Mouse (Mus musculus) heart, embryonic 16.5 days (tissue): ENCODE data around the gene Tctex1d4. TPM values are rescaled to one million over a fixed set of nuclear protein-coding genes. Genes with fewer than 3 reads are reported as not detected.
A peak's percentile ranks its signal among the peaks of the same experiment; 100 is the strongest.

Experiments used
- ATAC-seq: fragments of 200-750 bp; cut with Nextera tagmentation; replicated peaks from 2 replicates; pipeline ENCODE4 v1.8.0; 2017; ENCODE audit warnings: moderate number of reproducible peaks; ENCODE audit not compliant: insufficient read depth, low FRiP score; ENCODE audit errors: extremely low read depth
- H3K27ac ChIP-seq: fragments of 300-500 bp; sonication (generic); 2 replicates; pipeline ENCODE4 v1.5.1; 2014; ENCODE audit warnings: mild to moderate bottlenecking, low read length, control low read depth, moderate library complexity
- H3K27me3 ChIP-seq: fragments of 300-500 bp; sonication (generic); 2 replicates; pipeline ENCODE4 v1.6.1; 2014; ENCODE audit warnings: low read length, mixed read lengths; ENCODE audit not compliant: control insufficient read depth, insufficient read depth
- H3K36me3 ChIP-seq: fragments of 300-500 bp; sonication (generic); 2 replicates; pipeline ENCODE4 v1.6.1; 2014; ENCODE audit not compliant: control insufficient read depth, insufficient read depth
- H3K4me1 ChIP-seq: fragments of 300-500 bp; sonication (generic); 2 replicates; pipeline ENCODE4 v1.6.1; 2014; ENCODE audit warnings: low read length, mixed read lengths; ENCODE audit not compliant: control insufficient read depth, insufficient read depth
- H3K4me2 ChIP-seq: fragments of 300-500 bp; sonication (generic); 2 replicates; pipeline ENCODE4 v1.6.1; 2014; ENCODE audit warnings: low read depth, mild to moderate bottlenecking, control low read depth, low read length
- H3K4me3 ChIP-seq: fragments of 300-500 bp; sonication (generic); 2 replicates; pipeline ENCODE4 v1.5.1; 2014; ENCODE audit warnings: mild to moderate bottlenecking, control low read depth, low read length
- H3K9ac ChIP-seq: fragments of 300-500 bp; sonication (generic); 2 replicates; pipeline ENCODE4 v1.6.1; 2014; ENCODE audit warnings: low read length, control low read depth
- H3K9me3 ChIP-seq: fragments of 300-500 bp; sonication (generic); replicated peaks from 2 replicates; pipeline ENCODE4 v1.6.1; 2016; ENCODE audit warnings: low read length; ENCODE audit not compliant: control insufficient read depth
- WGBS: fragments of 180-500 bp; shearing (Covaris S2); extraction: QIAGEN DNeasy Blood & Tissue Kit; methylation state at CpG from one replicate; pipeline ENCODE4 v1.1.7; 2014; 5-methylcytosine and 5-hydroxymethylcytosine counted together
- polyA plus RNA-seq: library from polyadenylated mRNA; unstranded; fragments of >200 nt; fragmentation: Nextera tagmentation; extraction: Ambion mirVana; gene quantifications from 2 replicates; pipeline ENCODE4 v1.2.1, GENCODE M21; 2015

The Tctex1d4 gene
- polyA plus RNA-seq, 1 experiment from 2014 or later = 0.84 TPM

- Histone ChIP-seq H3K4me3 (no peak overlapping the region), H3K9me3 (no peaks in the 10 kb centered on the region), H3K36me3 (no peaks in the 10 kb centered on the region), H3K9ac (no peak overlapping the region; the same call in 1 of the 2 replicates), H3K4me2 (no peak overlapping the region), H3K27ac (no peak overlapping the region), H3K4me1 (no peaks in the 10 kb centered on the region), H3K27me3 (no peaks in the 10 kb centered on the region)
- 43% methylated on average over 7 of the region's 7 CpGs for WGBS
- no peak for ATAC-seq
These were observed 16.4 kb downstream of the Tctex1d4 start for GRCm38 (mm10) chr4:117143023-117143422.

GRCm38 (mm10) chr4:117145248-117145647 is 18.7 kb downstream of the Tctex1d4 start:
- H3K4me2 ChIP-seq = no peak overlapping the region
- H3K9ac ChIP-seq = no peak overlapping the region
- H3K27ac ChIP-seq = no peak overlapping the region
- H3K9me3 ChIP-seq = no peaks in the 10 kb centered on the region
- peaks cover 5% of the 10 kb centered on the region for H3K36me3 ChIP-seq
- H3K4me1 ChIP-seq = no peaks in the 10 kb centered on the region
- ATAC-seq = no peak
- WGBS = 90% methylated on average over 13 of the region's 13 CpGs
- no peaks in the 10 kb centered on the region for H3K27me3 ChIP-seq
- H3K4me3 ChIP-seq = no peak overlapping the region

- no peak overlapping the region for H3K4me2 ChIP-seq
- H3K9me3 ChIP-seq = no peaks in the 10 kb centered on the region
- ATAC-seq = no peak
- H3K9ac ChIP-seq = no peak overlapping the region
- no peaks in the 10 kb centered on the region for H3K4me1 ChIP-seq
- no peak overlapping the region for H3K27ac ChIP-seq
- WGBS = 32% methylated on average over 15 of the region's 15 CpGs
- H3K27me3 ChIP-seq = no peaks in the 10 kb centered on the region
- peaks cover 15% of the 10 kb centered on the region for H3K36me3 ChIP-seq
- H3K4me3 ChIP-seq = no peak overlapping the region
These were observed 19.6 kb downstream of the Tctex1d4 start for GRCm38 (mm10) chr4:117146176-117146575.

GRCm38 (mm10) chr4:117148047-117148713 is 21.6 kb downstream of the Tctex1d4 start:
- Histone ChIP-seq H3K27me3 (no peaks in the 10 kb centered on the region), H3K4me1 (peaks cover 7% of the 10 kb centered on the region), H3K36me3 (peaks cover 31% of the 10 kb centered on the region), H3K9me3 (no peaks in the 10 kb centered on the region), H3K9ac (no peak overlapping the region), H3K27ac (no peak overlapping the region), H3K4me3 (no peak overlapping the region), H3K4me2 (no peak overlapping the region)
- 78% methylated on average over 18 of the region's 18 CpGs for WGBS
- ATAC-seq = no peak

- H3K9me3 ChIP-seq = no peaks in the 10 kb centered on the region
- peaks cover 37% of the 10 kb centered on the region for H3K36me3 ChIP-seq
- peaks cover 14% of the 10 kb centered on the region for H3K4me1 ChIP-seq
- H3K4me3 ChIP-seq = no peak overlapping the region
- no peak for ATAC-seq
- H3K27me3 ChIP-seq = no peaks in the 10 kb centered on the region
- H3K4me2 ChIP-seq = no peak overlapping the region
- 69% methylated on average over 24 of the region's 24 CpGs for WGBS
- H3K9ac ChIP-seq = no peak overlapping the region
- H3K27ac ChIP-seq = no peak overlapping the region
These were observed 22.2 kb downstream of the Tctex1d4 start for GRCm38 (mm10) chr4:117148815-117149214.

GRCm38 (mm10) chr4:117149291-117150211 is 23.0 kb downstream of the Tctex1d4 start:
- peaks cover 44% of the 10 kb centered on the region for H3K36me3 ChIP-seq
- 71% methylated on average over 6 of the region's 6 CpGs for WGBS
- ATAC-seq = no peak
- H3K27me3 ChIP-seq = no peaks in the 10 kb centered on the region
- H3K4me3 ChIP-seq = no peak overlapping the region
- peaks cover 21% of the 10 kb centered on the region for H3K4me1 ChIP-seq
- no peaks in the 10 kb centered on the region for H3K9me3 ChIP-seq
- no peak overlapping the region for H3K27ac ChIP-seq
- no peak overlapping the region for H3K9ac ChIP-seq
- no peak overlapping the region for H3K4me2 ChIP-seq

GRCm38 (mm10) chr4:117150212-117150733 is 23.7 kb downstream of the Tctex1d4 start:
- peaks cover 24% of the 10 kb centered on the region for H3K4me1 ChIP-seq
- H3K9ac ChIP-seq = no peak overlapping the region
- peaks cover 44% of the 10 kb centered on the region for H3K36me3 ChIP-seq
- WGBS = 93% methylated on average over 6 of the region's 6 CpGs
- H3K4me2 ChIP-seq = no peak overlapping the region
- H3K27me3 ChIP-seq = no peaks in the 10 kb centered on the region
- no peak for ATAC-seq
- no peak overlapping the region for H3K4me3 ChIP-seq
- H3K27ac ChIP-seq = no peak overlapping the region
- H3K9me3 ChIP-seq = no peaks in the 10 kb centered on the region

- Histone ChIP-seq H3K27me3 (no peaks in the 10 kb centered on the region), H3K4me1 (peaks cover 24% of the 10 kb centered on the region), H3K36me3 (peaks cover 44% of the 10 kb centered on the region), H3K4me2 (no peak overlapping the region), H3K9ac (no peak overlapping the region), H3K4me3 (no peak overlapping the region), H3K27ac (no peak overlapping the region), H3K9me3 (no peaks in the 10 kb centered on the region)
- 74% methylated on average over 1 of the region's 1 CpGs for WGBS
- no peak for ATAC-seq
These were observed 24.8 kb downstream of the Tctex1d4 start for GRCm38 (mm10) chr4:117151416-117151815.

- H3K4me1 ChIP-seq = peaks cover 24% of the 10 kb centered on the region
- H3K27ac ChIP-seq = no peak overlapping the region
- H3K9ac ChIP-seq = peak overlapping the region; percentile 30; the same call in 1 of the 2 replicates
- peaks cover 44% of the 10 kb centered on the region for H3K36me3 ChIP-seq
- no peak overlapping the region for H3K4me3 ChIP-seq
- WGBS = 60% methylated on average over 5 of the region's 5 CpGs
- no peak overlapping the region for H3K4me2 ChIP-seq
- H3K9me3 ChIP-seq = no peaks in the 10 kb centered on the region
- ATAC-seq = no peak
- H3K27me3 ChIP-seq = no peaks in the 10 kb centered on the region
These were observed 26.1 kb downstream of the Tctex1d4 start for GRCm38 (mm10) chr4:117152714-117153113.
